Mouse (Mus musculus): ENCODE results near the gene Dcpp1.

Dcpp1 gene

DNA sequence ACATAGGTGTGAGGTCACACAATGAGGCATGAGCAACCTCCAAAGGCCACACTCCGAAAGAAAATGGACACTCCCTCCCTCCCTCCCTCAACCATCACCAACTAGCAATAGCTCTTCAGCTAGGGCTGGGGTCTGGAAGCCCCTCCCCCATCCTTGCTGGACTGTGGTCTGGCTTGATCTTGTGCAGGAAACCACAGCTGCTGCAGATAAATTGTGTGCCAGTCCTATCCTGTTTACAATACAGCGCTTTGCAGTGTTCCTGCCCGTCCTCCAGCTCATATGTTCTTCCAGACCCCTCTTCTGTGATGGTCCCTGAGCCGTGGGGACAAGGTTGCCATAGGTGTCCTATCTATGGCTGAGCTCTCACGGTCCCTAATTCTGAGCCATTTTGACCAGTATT lies 50.5 kb downstream of the Dcpp1 start:
- DNase-seq, result no peak

All from lung, postnatal 36 days (tissue).